Mouse (Mus musculus) ES-CJ7 (cell line): Measurements from ENCODE around the gene Olfr181.

ENCODE experiments used
- DNase-seq: peaks from one replicate; pipeline ENCODE4 v3.0.0; 2011; ENCODE audit warnings: low read depth, low spot score

The Olfr181 gene

GRCm38 (mm10) chr16:58928655-58929054 is at the start of gene Olfr181:
Gene Olfr181 (minus strand): TSS chr16:58928755.
- no peak for DNase-seq

GRCm38 (mm10) chr16:58929292-58929691 is 737 bp upstream of the Olfr181 start, which contains the start of gene Olfr180:
Gene Olfr180 (minus strand): TSS chr16:58929392.
- no peak for DNase-seq

GRCm38 (mm10) chr16:58891963-58892362 is 36.6 kb downstream of the Olfr181 start, which contains the start of gene Olfr178:
Gene Olfr178 (minus strand): TSS chr16:58892063.
- DNase-seq = no peak

GRCm38 (mm10) chr16:58884416-58884815 is 44.1 kb downstream of the Olfr181 start:
- no peak for DNase-seq
